Mouse (Mus musculus): ENCODE results near the gene Cant1.
A peak's percentile ranks its signal among the peaks of the same experiment; 100 is the strongest.

The Cant1 gene

DNA sequence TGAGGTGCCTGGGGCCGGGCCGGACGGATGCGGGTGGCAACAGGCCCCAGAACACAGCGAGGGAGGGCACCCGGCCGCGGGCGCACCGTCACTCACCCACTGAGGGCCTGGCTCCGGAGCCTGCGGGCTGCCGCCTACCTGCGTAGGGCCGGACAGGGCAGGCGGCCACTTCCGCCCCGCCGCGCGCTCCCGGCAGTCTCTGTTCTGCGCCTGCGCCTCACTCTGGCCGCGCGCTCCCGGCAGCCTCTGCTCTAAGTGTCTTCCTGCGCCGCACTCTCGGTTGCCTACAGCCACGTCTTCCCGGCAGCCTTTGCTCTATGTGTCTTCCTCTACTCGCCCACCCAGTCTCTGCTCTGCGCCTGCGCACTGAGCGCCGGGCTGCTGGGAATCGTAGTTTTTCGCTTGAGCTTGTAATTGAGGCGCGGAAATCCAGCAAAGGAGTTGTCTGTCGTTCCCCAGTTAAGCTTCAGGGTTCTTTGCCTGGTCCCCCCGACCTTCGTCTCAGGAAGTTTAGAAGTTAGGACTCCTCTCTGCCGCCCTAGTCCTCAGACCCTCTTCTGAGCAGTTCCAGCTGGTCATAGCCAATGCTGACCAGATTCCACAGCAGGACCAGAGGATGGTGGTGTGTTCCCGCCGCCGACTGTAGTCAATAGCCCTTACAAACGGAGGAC is at the start of gene Cant1:
Cant1 (minus strand) TSS at position 253 of the 671 bp plus-strand sequence.
- peak; percentile 98 for DNase-seq

DNA sequence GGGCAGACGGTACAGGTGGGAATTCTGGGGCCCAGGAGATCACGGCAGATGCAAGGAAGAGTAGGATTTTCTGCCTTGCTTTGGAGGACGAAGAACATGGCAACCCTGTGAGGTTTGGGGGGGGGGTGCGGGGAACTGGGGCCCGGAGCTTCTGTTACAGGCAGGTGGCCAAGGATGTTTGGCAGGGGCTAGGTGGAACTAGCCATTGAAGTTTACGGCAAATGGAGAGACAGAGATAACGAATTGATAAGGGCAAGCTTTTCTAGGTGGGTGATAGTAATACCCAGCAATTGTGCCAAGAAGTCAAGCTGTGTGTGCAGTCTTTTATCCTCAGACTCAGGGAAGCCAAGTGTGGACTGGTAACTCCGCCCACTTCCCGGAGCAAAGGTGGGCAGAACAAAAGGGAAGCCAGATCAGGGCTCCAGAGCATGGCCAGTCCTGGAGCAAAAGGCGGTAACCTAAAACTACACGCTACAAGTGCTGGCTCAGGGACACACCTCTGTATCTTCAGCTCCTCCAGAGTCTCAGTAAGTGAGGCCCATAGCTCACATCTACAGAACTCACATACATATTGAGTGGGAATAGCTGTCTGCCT is 48.7 kb upstream of the Cant1 start:
- peak; percentile 52 for DNase-seq

DNA sequence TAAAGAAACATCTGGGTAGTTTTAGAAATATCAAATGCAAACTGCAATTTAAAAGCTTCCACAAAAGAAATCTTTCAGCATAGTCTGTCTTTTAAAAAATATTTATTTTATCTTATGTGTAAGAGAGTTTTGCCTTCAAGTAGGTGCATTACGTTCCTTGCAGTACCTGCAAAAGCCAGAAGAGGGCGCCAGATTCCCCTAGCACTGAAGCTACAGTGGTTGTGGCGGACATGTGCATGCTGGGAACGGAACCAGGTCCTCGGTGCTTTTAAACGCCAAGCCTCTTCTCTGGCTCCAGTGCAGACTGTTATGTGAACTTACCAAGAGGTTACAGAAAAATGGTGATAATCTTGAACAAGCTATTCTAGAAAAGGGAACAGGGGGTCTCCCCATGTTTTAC is 41.4 kb upstream of the Cant1 start:
- DNase-seq, result peak; percentile 59

DNA sequence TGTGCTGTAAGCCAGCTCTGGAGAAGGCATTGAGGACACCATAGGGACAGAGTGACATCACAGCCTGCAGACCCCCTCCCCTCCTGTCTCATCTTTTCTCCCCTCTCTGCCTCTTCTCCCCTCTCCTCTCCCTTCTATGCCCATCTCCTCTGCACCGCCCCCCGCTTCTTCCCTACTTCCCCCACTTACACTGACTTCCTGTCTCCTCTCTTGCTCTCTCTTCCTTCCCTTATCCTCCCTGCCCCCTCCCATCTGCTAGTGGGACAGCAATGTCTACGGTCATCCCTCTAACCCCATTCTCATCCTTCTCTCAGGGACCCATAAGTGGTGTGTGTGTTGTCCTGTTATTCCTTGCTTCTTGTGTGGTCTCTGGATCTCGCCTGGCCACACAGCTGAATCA is 40.6 kb upstream of the Cant1 start:
- DNase-seq, result peak; percentile 62

DNA sequence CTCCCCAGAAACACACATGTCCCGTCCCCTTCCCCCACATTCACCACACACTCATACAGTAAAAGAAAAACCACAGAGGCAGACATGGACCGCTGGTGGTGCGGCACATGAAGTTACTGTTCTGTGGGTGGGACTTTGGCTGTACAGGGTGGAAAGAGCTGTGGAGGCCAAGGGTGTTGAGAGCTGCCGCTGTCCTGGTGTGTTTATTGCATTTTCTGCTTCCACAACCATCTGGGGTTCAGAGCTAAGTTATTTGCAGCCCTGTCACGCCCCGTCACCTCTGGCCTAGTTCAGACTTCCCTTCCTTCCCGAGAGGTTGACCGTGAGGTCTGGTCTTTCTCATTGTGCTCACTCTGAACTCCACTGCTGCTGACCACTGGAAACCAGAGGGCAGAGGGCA is 40.2 kb upstream of the Cant1 start:
- peak; percentile 47 for DNase-seq

DNA sequence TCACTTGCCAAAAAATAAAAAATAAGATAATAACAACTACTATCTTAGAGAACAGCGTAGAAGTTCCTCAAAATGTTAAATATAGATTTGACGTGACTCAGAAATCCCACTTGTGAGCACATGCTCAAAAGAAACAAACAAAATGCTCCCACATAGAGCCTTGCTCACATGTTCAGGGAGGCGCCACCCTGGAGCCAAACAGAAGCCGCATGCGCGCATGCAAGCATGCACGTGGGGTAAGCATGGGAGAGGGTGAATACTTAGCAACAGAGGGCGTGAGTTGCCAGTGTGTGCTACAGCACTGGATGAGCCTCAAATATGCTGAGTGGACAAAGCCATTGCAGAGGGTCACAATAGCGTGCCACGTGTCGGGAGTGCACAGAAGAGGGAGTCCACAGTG is 38.1 kb upstream of the Cant1 start:
- no peak for DNase-seq

DNA sequence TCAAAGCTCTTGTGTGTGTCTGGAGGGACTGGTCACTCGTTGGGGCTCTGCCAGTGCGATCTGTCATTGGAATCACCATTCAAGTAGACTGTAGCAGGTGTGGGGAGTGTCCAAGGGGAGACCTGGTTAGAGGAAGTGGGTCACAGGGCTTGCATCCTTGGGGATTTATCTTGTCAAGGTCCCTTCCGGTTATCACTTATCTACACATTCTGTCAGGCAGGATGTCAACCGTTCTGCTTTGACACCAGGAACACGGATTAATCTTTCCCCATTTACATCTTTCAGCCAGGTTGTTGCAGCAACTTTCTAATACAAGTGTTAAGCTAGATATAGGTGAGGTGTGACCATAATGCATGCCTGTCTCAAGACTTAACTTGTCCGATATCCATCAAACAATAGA is 36.9 kb upstream of the Cant1 start:
- DNase-seq, result no peak

DNA sequence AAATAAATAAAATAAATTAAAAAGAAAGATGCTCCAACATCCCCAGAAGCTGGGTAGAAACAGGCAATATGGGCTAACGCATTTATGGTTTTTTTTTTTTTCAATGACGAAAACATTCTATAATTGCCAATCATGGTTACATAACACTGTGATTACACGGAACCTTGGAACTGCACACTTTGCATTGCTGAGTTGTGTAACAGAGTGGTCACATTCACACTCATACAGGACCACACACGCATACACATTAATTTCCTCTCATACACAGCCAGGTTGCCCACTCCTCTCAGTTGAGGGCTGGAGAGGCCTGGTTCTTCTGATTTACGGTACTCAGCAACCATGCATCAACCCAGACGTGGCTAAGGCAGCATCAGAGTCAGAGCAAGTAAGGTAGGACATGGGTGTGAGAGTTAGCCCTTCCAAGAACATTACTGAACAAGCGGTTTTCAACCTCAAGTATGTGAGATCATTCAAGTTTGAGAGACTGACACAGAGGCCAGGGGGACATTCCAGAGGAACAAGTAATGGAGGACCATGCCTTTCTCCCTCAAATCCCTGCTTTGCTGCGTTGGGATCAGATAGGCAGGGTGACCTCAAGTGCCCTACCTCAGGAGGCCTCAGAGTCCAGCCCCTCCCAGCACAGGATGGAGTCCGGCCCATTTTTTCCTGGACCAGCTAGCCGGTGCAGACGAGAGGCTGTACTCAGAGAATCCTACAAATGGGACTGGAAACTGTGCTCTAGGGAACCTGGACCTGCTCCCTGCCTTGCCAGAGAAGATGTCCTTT is 35.2 kb upstream of the Cant1 start:
- DNase-seq, result no peak

DNA sequence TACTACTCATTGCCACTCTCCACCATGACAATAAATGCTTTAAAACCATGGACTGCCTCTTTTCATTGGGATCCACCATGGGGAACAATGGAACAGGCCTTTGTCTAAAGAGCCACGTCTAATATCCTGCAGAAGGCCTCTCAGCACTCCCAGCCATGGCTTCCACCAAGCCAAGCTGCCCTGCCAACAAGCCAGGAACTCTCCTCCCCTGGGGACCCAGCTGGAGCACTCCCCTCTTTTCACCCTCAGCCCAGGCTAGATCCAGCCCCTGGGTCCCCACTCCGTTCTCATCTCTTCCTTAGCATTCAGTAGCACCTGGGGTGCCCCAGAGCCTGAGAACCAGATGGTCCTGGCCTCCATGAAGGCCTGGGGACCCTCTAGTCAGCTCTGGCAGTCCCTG is 34.1 kb upstream of the Cant1 start:
- DNase-seq, result no peak

DNA sequence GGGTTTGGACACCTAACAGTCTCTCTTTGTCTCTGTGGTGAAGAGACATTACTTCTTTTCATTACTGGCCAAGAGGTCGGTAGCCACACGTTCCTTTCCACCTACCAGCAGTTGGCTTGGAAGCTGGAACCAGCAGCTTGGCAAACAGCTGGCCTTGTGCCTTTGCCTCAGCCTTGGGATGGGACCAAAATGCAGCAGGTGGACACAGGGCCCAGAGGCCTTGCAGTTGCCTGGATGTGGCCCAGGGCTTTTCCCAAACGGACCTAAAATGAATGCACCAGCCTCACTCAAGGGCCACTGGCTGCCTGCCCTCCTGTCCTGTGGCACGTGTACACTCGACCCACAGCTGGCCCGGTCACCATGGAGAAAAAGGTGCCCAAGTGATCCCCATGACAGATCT is 32.3 kb upstream of the Cant1 start:
- no peak for DNase-seq

DNA sequence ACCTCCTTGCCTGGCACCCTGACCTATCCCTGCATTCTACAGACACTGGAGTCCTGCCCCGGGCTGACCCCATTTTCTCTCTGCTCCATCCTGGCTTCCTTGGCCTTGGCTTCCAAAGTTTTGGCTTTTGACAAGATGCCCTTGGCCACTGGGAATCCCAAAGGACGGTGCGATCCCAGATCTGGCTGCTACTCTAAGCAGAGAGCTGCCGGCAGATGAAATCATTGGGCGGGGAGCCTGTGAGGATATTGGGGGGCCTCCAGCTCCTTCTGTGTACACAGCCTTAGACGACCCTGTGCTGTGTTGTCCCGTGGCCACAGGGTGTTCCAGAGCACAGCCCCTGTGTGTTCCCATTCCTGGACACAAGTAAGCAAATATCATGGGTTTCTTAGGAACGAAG is 29.5 kb upstream of the Cant1 start:
- no peak for DNase-seq

DNA sequence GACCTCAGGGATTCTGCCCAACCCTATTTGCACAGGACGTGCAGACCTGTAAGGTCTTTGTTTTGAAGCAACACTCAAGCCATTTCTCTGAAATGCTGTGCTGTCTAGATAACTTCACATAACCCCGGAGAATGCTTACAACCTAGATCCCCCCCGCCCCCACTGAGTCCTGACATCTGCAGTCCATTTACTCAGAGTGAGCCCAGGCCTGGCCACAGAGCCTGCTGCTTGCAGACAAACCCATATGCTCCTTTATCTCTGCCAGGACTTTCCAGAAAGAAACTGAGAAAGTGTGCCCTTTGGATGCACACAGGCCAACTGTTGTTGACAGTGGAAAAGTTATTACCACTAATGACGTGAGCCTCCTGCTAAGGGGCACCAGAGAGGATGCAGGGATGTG is 28.5 kb upstream of the Cant1 start:
- no peak for DNase-seq

DNA sequence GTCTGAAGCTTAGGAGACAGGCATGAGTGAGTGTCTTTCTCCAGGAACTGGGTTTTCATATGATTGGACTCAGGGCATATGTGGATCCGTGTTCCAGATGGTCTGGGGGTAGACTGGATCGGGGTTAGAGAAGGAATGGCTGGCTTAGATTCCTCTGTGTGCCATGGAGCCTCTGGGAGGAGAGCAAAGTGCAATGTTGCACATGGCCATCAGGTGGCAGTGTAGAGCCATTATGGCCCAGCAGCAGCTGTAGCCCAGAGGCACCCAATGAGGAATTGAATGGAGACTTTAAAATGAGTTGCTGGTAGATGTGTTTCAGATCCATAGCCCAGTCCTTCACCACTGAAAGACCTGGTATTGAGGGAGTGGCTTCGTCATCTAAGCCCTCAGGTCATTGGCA is 27.0 kb upstream of the Cant1 start:
- DNase-seq, result peak; percentile 75

DNA sequence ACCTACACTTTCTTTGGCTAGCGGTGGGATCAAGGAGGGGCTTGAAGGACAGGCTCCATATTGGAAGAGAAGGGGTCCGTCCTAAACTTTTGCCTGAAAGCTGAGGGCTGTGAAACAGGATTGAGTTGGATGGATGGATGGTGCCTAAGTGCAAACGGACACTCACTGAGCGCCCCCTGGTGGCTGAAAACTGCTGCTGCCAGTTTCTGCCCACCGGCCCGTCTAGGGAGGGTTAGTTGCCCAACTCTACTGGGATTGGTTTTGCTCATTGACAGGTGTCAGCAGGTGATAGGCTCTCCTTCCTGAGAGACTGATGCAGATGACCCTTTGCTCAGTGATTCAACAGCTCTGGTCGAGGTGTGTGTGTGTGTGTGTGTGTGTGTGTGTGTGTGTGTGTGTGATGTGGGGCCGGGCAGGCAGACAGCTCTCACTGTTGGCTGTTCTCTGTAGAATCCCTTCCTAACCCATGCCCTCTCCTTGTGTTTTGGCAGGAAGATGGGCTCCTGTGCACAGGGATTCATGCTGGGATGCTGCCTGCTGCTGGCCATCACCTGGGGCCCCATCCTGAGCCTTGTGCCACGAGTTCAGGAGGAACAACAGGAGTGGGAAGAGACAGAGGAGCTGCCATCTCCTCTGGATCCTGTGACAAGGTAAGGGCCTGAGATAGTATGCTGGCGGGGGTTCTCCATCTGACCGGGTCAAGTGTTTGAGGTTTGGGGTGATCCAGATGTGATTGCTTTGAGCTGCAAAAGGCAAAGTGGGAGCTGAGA is 24.5 kb upstream of the Cant1 start:
- peak; percentile 81 for DNase-seq

DNA sequence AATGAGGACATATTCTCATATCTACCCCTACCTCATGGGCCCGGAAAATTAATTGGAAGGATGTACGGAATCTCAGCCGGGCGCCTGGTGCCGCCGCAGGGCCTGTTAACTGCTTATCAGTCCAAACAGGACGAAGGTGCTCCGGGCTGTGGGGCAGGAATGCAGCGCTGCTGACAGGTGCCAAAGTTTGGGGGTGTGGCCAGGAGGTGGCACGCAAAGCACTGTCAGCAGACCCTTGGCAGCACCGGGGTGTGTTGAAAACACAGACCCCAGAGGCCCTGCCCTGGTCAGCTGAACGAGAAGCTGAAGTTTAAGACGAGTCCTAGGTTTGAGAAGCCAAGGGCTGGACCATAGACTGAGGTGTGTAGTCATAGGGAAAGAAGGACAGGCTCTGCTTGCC is 23.8 kb upstream of the Cant1 start:
- DNase-seq, result no peak

DNA sequence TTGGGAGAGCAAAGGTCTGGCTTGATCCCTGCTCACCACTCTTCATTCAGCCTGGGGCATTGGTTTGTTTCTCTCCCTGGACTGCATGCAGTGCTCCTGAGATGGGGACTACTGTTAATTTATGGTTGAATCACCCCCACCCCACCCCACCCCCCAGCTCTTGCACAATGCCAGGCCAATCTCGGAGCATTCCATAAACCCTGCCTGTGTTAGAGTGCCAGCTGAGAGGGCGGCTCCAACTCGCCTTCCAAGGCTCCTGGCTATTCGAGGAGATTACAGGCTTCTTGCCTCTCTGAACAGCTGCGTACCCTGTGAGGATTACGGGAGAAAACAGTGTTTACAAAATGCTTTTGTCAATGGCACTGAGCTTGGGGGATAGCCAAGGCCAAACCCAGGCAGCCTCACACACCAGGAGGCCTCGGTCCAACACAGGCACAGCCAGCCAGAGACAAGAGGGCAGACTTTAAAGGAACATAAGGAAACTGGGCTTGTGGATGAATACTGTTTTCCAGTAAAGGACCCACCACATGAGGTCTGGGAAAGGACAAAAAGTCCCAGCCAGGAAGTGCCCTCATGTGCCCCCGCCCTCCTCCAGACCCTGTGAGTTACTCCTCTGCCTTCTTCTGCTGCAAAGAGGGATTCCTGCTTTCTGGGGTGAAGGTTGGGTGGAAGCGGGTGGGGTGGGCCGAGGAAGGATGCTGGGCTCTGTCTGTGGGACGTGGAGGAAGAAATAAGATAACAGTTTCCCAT is 20.0 kb upstream of the Cant1 start:
- no peak for DNase-seq

DNA sequence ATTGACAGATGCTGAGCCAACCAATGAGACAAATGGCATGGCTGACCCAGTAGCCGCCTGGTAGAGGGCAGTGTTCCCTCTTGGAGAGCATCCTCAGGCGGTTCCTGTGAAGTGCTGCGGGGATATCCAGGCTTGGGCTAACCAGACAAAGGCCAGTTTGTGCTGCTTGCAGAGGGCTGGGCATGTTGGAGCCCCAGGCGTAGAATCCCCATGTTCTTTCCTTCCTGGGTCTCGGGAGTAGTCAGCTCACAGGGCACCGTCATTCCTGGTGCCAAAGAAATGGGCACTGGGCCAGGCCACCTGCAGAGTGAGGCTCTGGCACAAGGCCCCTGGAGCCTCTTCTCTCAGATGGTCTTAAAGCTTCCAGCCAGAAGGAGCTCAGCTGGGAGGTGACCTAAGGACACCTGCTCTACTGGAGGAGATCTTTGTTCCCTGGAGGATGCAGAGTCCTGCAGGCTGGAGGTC is 17.6 kb upstream of the Cant1 start:
- no peak for DNase-seq

DNA sequence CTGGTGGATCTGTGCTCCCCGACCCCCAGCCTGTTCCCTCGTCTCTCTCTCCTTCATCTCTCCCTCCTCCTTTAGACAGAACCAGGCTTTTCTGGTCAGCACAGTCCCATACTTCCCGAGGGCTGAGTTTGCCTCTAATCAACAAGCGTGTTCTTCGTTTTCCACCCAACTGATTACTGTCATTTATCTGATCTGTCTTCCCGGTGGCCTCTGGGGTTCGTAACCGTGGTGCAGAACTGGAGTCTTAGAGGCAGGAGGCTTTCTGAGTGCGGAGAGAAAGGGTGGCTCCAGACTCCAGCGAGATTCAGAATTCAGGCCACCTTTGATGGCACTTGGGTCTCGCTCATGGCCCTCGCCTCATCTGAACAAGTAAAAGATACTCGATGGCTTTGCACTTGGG is 15.2 kb upstream of the Cant1 start:
- no peak for DNase-seq

DNA sequence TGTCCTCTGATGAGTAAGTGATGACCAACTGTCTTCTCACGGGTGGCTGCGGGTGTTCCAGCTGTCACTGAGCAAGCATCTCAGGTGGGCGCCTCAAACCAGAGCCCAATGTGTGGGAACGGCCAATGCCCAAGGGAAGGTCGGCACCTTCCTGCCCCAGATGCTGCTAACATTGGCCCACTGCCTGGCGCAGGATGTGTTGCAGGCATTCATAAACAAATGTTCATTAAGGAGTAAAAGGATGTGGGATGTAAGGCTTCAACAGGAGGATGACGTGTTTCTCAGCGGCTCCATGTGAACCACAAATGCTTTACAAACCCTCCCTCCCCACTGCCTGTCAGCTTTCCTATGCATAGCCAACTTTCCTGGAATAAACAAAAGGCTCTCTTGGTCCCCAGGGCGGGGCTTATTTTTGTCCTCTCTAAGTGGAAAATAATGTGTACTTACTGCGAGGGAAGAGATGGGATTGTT is 14.5 kb upstream of the Cant1 start:
- DNase-seq, result no peak

DNA sequence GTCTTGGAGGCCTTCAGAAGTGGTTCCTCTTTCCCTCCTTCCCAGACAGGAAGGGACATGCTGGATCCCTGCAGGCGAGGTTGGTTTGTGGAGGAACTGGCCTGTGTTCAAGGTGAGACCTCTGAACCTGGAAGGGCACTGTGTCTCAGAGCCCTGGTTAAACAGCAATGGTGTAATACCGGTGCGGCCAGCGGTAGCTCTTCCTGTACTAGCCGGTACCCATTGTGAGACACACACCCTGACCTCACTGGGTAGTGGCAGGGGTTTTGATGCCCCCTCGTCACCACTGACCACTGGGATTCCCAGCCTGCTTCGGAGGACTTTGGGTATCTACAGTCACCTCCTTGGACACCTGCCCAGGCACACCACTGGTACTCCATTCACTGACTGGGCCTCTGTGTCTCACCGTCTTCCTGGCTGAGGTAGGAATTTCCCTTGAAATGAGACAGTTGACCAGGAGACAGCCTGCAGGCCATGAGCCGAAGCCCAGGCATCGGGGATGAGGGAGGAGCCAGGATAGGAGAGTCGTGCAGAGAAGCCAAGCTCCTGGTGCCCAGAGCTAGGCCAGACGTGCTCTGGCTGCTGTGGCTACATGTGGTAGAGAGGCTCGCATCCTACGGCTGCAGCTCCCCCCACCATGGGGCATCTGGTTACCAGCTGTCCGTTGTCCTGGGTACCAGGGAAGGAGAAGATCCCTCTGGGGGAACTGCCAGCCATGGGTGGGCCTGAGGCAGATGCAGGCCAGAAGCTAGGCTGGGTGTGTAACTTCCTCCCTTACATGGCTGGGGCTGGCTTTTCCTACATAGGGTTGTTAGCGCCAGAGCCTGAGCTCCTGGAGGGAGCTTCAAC is 12.4 kb upstream of the Cant1 start:
- DNase-seq, result no peak

DNA sequence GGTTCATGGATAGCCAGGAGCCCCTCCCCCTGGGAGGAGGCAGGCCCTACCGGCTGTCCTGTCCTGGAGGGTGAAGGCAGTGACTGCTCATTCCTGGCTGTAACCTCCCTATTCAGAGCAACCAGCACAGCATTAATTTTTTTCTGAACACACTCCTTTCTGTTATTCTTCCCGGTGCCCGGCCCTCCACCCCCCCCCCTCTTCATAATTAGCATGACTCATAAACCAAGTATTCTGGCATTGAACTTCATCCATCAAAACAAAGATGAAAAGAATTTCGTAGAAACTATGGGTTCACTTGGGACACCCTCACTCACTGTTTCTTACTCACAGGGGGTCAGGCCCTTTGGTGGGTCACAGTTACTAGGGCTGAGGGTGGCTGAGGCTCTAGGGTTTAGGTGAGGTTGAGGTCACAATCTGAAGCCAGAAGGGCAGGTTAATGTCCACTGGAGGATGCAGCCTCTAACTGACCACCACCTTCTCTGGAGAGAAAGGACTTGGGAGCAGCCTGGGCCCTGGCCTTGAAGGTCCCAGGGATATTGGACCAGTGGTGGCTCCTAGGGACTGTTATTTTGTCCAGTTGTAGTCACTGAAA is 11.5 kb upstream of the Cant1 start:
- no peak for DNase-seq
